Mouse (Mus musculus): ENCODE results near the gene Sept11.

Gene Sept11

DNA sequence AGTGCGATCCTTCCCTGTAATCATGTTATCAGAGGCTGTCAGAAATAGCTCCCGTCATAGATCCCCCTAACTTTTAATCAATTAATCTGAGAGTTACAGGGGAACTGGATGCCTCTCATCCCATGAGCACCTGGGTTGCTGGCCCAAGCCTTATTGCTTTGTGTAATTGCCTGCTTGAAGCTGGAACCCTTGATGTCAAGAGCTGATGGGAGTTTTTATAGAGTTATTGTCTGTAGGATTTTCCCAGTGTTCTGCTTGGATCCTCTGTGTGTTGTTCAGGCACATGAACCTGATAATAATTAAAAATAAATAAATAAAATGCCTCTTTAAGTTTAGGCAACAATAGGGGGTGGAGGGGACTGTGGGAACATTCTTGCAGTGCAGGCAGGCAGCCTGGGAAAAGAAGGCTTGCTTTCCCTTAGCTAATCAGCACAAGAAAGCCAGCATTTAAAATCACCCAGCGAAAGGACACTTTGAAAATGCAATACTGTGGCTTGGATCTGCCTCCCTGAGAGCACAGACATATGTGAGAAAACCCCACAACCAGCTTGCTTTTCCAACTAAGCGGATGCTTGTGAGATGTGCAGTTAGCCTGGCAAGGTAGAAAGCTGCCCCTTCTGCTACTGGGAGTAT is 33.8 kb downstream of the Sept11 start:
- DNase-seq (ENCODE audit: low read depth, low spot score) = no peak

DNA sequence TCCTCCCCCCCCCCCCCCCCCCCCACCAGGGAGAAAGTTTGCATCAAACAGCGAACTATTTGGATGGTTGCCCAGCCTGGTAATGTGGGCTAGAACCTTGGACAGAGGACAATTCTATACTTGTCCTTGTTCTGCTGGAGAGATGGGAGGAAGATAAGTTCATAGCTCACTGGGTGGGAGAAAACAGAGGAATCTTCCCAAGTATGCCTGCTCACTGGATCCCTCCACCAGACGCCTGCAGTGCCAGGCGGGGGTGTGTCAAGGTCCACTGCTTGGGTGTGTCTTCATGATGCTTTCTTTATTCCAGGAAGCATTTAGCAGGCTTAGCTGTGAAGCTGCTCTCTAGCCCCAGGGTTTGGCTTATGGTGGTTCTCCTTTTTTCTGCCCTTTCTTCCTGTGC is 34.5 kb downstream of the Sept11 start:
- DNase-seq (ENCODE audit: low read depth, low spot score) = no peak

DNA sequence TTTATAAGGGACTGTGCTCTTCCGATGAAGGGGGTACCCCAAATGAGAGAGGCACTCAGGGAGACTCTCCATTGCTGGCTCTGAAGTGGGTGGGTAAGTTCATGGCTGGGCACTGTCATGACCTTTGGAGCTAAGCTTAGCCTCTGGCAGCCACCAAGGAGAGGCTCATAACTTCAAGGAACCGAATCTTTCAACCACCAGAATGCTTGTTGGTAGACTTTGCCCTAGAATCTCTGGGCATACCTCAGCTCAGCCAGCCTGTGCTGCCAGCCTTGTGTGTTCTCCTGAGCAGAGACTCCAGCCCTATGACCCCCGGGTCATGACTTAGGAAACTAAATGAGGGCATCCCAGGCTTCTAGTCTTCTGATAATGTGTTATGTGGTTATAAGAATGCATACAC is 35.5 kb downstream of the Sept11 start:
- no peak for DNase-seq (ENCODE audit: low read depth, low spot score)

DNA sequence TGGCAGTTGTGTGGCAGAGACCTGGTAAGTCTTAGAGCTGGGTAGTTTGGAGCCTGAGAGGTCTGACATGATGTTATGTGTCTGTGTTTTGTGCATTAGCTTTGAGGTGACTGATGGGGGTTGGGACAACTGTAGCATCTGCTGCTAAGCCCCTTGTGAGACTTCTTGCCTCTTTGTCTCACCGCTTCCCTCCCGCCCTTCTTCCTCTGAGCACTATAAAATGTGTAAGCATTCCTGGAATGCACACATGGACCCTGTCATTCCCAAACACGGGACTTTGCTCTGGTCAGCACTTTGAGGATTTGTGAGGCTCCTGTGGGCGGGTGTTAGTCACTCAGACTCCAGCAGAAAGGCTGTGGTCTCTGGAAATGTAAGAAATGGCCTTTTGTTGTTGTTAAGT is 36.7 kb downstream of the Sept11 start:
- DNase-seq (ENCODE audit: low read depth, low spot score) = no peak

DNA sequence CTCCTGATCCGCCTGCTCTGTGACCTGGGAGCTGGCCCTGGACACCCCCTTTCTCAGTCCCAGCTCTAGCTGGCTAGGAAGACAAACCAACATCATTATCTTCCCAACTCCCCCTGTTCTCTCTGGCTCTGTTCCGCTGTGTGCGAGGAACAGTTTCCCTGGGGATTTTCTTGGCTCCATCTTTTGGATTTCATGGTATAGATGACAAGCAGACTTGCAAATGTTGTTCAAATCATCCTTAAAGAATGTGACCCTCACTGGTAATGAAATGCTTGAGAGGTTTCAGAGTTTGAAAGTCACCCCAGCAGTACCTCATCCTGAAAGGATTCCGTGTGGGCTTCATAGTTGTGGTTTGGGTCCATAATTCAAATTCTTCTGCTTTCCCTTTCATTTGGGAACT is 38.2 kb downstream of the Sept11 start:
- no peak for DNase-seq (ENCODE audit: low read depth, low spot score)

DNA sequence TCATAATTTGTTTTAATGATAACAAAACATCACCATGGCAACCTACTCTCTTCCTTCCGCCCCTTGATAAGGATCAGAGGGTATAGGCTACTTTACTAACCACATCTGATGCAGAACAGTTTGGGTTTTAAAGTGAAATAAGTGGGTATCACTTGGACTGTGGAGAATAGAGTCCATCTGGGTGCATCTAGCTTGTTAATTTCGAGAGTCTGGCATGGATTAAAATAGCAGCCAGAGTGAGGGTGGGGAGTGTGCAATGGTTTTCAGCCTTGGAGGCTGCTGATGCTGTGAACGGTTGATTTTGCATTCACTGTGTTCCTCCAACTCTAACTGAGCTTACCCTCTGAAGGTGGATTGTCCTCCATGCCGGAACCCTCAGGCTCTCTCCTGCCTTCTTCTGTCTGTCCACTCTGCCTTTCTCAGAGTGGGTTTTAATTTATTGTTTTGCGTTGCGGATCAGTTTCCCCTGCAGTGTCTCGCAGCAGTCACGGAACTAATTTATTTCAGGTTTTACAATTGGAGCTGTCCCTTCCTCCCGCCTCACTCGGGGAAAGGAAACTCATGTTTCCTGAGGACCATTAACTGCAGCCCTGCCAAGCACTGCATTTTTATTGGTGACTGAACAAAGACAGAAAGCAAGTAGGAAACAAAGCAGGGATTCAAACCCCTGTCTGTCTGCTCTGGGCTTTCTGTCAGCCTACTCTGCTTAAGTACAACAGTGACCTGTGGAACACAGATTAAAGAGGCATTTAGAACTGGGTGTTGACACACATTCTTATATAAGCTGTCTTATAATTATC is 40.4 kb downstream of the Sept11 start:
- peak; percentile 80 for DNase-seq (ENCODE audit: low read depth, low spot score)

DNA sequence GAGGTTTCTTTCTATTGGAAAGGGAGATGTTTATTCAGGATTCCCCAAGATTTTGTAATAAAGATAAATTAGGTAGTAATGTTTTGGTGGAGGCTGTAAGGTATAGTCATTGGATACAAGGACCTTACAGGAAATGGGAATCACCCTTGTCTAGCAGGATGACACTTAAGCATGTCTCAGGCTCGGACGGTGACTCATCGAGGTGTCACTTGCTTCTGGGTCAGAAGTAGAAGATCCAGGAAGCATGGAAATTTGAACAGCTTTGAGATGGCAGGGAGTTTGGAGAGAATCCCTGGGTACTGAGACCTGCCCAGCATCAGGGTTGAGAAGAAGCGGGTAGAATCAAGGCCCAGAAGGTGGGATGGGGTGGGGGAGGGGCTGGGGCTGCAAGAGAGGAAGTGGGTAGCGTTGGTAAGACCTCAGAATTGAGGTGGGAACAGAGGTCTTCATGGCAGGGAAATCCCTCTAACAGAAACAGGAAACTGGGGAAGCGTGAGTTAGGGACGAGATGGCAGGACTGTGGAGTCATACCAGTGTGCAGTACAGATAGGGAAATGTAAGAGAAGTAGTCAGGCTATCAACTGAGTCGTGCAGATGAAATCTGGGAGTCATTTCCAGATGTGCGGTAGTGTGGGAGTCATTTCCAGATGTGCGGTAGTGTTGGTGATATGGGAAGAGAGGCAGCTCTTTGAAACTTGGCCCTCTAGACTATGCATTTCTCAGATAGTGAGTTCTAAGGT is 42.3 kb downstream of the Sept11 start:
- no peak for DNase-seq (ENCODE audit: low read depth, low spot score)

DNA sequence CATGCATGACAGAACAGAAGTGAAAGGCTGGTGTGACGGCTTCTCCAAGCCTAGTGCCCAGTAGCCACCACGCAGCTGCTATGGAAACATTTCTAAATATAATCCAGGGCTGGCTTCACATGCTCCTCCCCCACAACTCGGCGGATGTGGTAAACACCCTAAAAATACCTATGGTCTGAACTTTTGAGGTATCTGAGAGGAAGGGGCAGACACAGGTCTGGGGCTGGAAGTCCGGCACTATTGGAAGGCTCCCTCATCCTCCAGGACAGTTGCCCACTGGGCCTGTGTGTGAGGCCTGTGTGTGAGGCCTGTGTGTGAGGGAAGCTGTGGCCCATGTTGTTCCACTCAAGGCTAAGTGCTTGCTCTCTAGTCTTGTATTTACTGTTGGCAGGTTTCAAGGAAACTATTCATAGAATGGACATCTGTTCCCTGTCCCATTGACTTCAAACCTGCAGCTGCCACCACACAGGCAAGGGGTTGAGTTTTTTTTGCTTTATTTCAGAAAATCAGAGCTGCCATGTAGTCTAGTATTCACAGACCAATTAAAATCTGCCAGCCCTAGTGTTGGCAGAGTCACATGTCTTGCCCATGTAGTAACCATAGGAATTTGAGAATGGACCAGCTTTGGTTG is 43.8 kb downstream of the Sept11 start:
- no peak for DNase-seq (ENCODE audit: low read depth, low spot score)

DNA sequence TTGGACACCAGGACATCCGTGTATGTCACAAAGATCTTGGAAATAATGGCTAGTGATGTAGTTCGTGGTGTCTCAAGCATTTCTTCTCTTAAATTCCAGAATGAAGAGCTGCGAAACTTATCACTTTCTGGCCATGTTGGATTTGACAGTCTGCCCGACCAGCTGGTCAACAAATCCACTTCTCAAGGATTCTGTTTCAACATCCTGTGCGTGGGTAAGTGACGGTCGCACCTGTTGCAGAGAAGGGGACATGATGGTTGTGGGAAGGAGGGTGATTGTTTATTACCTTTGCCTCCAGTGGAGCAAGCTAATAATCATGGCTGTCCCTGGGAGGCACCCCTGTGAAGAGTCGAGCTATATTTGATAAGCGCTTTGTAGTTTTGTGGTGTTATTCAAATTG is 46.1 kb downstream of the Sept11 start:
- DNase-seq (ENCODE audit: low read depth, low spot score) = no peak

DNA sequence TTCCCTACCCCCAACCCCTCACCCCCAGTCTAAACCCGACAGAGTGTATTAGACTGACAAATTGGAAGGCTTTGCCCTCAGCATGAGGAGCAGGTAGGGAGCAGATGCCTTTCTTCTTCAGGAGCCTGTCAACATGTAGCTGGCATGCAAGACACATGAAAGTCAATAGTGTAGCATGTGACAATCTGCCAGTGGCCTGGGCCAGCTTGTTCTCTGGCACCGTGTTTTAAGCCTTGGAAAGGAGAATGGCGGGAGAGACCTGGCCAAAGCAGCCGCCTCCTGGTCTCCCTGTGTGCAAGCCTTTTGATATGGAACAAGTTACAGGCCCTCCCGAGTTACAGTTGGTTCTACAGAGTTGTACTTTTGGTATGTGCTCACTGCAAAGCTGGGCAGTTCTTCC is 47.5 kb downstream of the Sept11 start:
- DNase-seq (ENCODE audit: low read depth, low spot score) = no peak

DNA sequence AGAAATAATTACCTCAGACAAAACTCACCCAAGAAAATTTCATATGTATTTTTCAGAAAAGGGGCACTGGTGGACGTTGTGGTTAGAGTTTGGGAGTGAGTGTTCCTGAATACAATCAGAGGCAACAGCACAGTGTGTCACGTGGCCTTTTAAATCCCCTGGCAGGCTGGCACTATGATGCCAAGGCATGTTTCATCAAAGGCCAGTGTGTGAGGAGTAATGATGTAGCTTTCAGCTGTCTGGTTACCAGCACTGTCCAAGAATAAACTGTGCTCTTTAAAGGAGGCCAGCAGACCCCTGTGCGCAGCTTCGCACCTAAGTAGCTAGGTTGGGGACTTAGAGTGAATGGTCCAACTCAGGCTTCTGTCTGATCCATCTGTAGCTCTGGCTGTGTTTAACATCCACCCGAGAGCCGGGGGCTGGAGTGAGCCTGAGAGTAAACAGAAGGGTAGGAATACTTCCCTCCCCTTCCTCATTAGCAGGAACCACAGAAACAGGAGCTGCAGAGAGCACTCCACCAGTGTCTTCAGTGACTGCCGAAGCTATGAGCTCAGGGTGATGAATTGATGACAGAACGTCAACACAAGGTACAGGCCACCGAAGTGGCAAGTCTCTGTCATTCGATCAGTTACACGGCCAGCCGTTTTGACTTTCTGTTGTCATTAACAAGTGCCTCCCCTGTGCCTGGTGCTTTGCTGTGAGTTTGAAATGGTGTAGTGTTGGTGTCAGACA is 50.3 kb downstream of the Sept11 start:
- DNase-seq (ENCODE audit: low read depth, low spot score) = no peak

DNA sequence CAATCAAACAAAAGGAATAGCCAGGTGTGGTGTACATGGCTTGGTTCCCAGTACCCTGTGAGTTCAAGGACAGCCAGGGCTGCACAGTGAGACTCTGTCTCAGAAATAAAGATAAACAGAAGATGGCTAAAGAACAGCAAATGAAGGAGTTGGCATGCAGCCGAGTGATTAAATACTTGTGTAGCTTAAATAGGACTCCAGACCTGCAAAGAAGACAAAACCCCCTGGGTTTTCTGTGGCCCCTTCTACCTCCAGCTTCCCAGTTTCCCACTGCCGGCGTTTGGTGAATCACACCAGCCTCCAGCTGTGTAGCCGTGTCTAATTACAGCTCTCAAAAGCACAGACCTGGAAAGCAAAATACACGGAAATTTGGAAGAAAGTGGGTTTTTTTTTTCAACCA is 51.6 kb downstream of the Sept11 start:
- no peak for DNase-seq (ENCODE audit: low read depth, low spot score)

DNA sequence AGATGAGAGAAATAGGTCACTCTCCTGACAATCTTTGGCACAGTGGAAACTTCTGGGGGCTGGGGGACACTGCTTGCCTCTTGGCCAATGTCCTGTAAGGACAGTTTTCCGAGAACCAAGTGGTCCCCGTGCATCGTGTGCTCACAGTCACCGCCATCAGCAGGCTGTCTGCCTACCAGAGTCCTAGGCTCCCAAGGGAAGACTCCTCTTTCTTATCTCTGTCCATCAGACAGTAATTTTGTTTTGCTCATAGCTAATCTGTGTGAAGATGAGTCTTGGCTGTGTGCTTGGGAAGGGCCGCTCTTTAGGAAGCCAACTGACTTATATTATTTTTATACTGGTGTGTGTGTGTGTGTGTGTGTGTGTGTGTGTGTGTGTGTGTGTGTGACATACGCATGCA is 52.3 kb downstream of the Sept11 start:
- no peak for DNase-seq (ENCODE audit: low read depth, low spot score)

DNA sequence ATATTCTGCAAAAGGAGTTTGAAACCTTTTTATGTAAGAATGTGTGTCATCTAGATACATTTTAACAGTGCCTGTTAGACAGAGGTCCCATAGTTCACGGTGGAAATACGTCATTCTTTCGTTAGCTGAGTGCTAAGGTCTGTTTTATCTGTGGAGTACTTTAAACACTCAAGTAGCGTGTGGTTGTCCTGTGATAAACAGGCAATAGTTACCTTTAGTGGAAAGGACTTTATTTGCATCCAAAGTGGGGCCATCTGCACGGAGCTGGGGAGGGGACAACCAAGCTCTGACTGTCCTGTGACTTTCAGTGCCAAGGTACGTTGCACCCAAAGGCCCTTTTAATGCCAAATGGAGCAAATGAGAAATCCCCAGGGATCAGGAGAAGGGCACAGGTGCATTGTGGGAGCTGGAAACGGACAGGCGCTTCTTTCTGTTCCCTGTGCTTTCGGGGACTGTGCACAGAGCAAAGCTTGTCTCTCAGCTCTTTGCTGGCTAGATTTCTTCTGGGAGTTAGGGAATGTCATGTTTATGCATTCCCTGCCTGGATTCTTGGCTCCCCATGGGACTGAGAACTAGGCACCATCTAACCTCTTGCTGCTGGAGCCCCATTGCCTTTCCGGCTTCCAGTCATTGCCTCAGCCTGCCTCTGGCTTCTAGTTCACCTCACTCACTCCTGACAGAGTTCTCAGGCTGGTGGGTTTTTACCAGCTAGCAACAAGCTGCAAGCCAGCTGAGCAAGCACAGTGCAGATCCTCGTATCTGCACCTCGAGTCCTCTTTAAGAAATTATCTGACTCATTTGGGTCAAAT is 56.9 kb downstream of the Sept11 start:
- no peak for DNase-seq (ENCODE audit: low read depth, low spot score)

DNA sequence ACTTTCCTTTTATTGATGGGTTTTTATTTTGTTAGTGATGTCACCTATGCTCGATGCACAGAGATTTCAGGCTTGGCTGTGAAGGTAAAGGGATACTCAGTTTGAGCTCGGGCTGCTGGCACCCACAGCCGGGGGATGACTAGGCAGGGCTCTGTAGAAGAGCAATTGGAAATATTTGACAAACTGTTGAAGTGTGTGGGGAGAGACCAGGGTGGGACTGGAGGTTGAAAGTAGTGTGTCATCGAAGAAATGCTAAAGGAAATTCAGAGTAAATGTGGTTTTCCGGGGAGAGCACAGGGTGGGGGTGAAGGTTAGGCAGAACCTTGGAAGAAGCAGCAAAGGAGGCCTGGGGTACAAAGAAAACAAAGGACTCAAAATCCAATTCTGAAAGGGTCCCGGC is 58.7 kb downstream of the Sept11 start:
- no peak for DNase-seq (ENCODE audit: low read depth, low spot score)

DNA sequence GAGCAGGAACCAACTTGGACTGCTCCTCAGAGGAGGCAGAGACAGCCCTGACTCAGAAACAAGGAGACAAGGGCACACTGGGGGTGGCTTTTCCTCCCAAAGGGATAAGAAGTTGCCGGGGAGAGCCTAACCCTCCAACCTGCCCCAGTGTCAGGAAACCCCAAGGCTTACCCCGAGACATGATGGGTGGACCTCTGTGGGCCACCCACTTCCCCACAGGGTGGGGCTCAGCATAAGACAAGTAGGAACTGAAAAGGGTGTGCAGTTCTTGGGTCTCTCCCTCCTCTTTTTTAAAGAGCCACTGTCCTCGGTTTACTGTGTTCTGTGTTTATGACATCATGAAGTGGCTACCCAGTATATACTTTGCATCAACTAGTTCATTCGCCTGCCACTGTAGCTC is 59.2 kb downstream of the Sept11 start:
- no peak for DNase-seq (ENCODE audit: low read depth, low spot score)

DNA sequence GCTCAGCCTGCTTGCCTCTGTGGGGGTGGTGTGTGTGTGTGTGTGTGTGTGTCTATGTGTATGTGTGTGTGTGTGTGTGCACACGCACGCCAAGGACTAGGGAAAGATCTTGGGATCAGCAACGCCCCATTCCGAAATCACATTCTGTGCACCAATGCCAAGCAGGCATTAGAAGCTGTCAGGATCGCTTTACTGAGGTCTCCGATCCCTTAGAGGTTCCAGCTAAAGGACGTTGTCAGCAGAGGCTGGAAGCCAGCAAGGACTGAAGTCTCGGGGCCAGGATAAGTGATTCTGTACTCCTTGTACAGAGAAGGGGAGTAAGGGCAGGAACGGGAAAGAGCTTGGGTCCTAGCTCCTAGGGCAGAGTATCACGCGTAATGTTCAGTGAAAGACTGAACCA is 61.2 kb downstream of the Sept11 start:
- DNase-seq (ENCODE audit: low read depth, low spot score) = no peak

DNA sequence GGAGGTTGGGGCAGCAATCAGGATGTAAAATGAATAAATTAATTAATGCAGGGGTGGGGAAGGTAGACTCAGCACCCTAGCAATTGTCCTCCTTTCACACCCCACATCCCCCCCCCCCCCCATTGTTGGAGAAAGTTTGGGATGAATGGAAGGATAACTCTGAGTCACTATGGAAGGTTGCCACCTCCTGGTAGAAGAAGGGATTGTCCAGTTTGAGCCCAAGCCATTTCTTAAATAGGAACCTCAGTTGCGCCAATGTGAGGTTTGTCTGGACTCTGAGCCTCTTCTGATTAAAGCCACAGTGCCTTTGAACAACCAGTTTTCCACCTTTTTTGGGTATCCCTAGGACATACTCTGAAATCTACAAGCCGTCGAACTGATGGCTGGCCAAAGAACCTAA is 70.3 kb downstream of the Sept11 start:
- DNase-seq (ENCODE audit: low read depth, low spot score) = no peak

DNA sequence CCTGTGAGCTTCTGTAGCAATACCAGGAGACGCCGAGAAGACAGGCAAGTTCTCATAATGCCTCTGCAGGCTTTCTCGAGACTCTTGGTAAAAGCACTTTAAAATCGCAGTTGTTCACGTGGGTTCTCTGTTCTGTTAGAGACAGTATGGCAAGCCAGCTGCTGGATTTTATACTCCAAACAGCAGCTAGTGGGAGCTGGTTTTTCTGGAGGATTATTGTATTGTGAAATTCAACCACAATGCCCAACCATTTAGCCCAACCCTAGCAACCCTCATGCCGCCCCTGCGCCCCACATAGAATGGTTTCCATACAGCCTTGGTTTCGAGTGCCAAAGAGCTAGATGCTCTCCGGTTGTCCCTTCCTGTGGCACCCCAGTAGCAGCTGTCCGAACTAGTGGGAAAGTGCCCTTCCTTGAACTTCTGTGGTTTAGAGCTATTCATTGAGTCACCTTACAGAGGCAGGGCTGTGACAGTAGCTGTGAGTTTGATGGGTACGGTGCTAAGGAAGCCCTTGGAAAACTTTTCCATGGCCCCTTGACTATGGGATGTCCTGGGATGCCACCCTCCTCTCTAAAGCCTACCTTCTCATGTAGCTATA is 74.8 kb downstream of the Sept11 start:
- no peak for DNase-seq (ENCODE audit: low read depth, low spot score)

DNA sequence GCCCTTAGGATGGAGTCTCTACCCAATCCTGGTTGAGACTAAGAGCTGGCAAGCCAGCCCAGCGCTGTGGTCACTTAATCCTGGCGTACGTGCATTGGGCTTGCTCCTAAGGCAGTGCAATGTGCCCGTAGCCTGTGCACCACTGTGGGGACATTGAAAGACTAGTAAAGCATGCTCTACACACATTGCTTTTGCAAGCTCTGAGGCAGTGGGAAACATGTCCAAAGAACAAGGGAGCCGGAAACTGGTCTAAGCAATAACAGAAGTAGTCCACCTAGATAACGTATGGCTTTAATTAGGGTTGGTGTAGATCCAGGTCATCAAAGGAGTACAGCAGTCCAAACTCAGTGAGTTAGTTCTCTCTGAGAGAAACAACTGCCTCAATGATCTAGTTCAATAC is 75.4 kb downstream of the Sept11 start:
- DNase-seq (ENCODE audit: low read depth, low spot score) = no peak
